Comparison of ENCODE assay signal across 33 mouse cellular contexts in the genomic region with DNA sequence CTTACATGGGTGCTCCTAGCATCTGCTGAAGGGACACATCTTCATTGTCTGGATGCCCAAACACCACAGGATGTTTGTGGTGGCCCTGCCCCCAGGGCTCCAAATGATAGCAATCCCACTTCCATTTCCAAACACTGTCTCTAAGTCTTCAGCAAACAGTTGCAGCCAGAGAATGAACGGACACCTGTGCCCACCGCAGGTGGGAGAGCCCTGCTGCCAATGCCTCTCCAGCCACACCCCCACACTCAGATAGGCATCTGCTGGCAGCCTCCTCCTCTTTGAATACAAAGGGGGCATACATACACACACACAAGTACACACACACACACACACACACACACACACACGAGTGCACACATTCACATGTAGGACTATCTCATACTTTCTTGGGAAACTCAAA. TPM values are rescaled to one million over a fixed set of nuclear protein-coding genes. Genes with fewer than 3 reads are reported as not detected.
DNase-seq lines count a peak whose midpoint lies in the region; TF ChIP-seq lines count a peak whose summit lies in the region.
"Had no signal": no experiment of that assay in that cellular context is flagged by ENCODE, and none has a peak within 500 bp of the region (broad histone marks: within the 10 kb centered on the region; RNA-seq: fewer than 3 reads in every experiment).

No protein-coding gene starts in this region.

- H3K27ac ChIP-seq in cerebellum, adult 2 months (ENCODE audit: insufficient read depth, low read length): no peak overlapping the region
- H3K27ac ChIP-seq: embryonic facial prominence, embryonic 12.5 days; forebrain, embryonic 10.5 days; gastrocnemius, adult 2 months; hindbrain, embryonic 10.5 days; hindbrain, embryonic 15.5 days; layer of hippocampus, adult 2 months; liver, embryonic 14.5 days; midbrain, embryonic 10.5 days; midbrain, embryonic 15.5 days had no signal

- no peak for TF ChIP-seq POLR2A in cerebellum, adult 2 months (IDR thresholded peaks at IDR 0.05; ENCODE audit: borderline replicate concordance, insufficient read depth, low read length)

- DNase-seq in left cerebral cortex, postnatal 4 days: peak; percentile 32
- DNase-seq in left cerebral cortex, adult 18-20 months (ENCODE audit: low spot score in 2 of 2): no peak
- peak; percentile 37 to 55 for DNase-seq in cerebellum, adult 2 months
- DNase-seq in cerebellum, postnatal 10 days: peak; percentile 50 to 68
- DNase-seq in T-cell, adult 2 months (ENCODE audit: low spot score): no peak
- DNase-seq in gastrocnemius, postnatal 14 days: no peak
- DNase-seq in lung, postnatal 4 days: no peak
- DNase-seq: adrenal gland, adult 2 months; adrenal gland, postnatal 36 days; gastrocnemius, adult 2 months; heart, postnatal 14 days; kidney, adult 18-20 months; kidney, postnatal 36 days; liver; lung, embryonic 14.5 days; lung, postnatal 14 days; right cerebral cortex, postnatal 25 days; spleen, adult 18-20 months; thymus, adult 2 months; thymus, postnatal 36 days had no signal

- no peaks in the 10 kb centered on the region for H3K27me3 ChIP-seq in cerebellum, adult 2 months (ENCODE audit: control insufficient read depth, insufficient read depth, low read length)
- H3K27me3 ChIP-seq: embryonic facial prominence, embryonic 12.5 days; hindbrain, embryonic 15.5 days; midbrain, embryonic 15.5 days had no signal

- no peak for TF ChIP-seq CTCF in cerebellum, adult 2 months (IDR thresholded peaks at IDR 0.05; ENCODE audit: borderline replicate concordance, insufficient read depth, low read depth, low read length)

- intact Hi-C loops in left cerebral cortex, postnatal 4 days (cut with DNase I): no loop called here
- intact Hi-C loops in gastrocnemius, postnatal 14 days (cut with DNase I; ENCODE audit: low total_unique reads): no loop called here

- 42% methylated on average over 3 of the region's 3 CpGs for WGBS in cerebellum, adult 2 months

- H3K4me1 ChIP-seq in cerebellum, adult 2 months (ENCODE audit: control insufficient read depth, insufficient read depth, low read length): no peaks in the 10 kb centered on the region
- H3K4me1 ChIP-seq: embryonic facial prominence, embryonic 12.5 days; forebrain, embryonic 10.5 days; hindbrain, embryonic 15.5 days; midbrain, embryonic 10.5 days; midbrain, embryonic 15.5 days had no signal

- H3K4me3 ChIP-seq in cerebellum, adult 2 months (replicated peaks; ENCODE audit: insufficient read depth, low read depth, low read length): no peak overlapping the region
- H3K4me3 ChIP-seq: embryonic facial prominence, embryonic 12.5 days; forebrain, embryonic 10.5 days; gastrocnemius, adult 2 months; hindbrain, embryonic 10.5 days; hindbrain, embryonic 15.5 days; layer of hippocampus, adult 2 months; midbrain, embryonic 10.5 days; midbrain, embryonic 15.5 days had no signal

RNA-seq across cellular contexts. Expression of gene Pkp1, which starts 25.6 kb away (rescaled TPM):
- total RNA-seq in left cerebral cortex, postnatal 4 days (2021): under 1 TPM in 1 of 2 experiments, not detected in 1; 0.18 TPM
- under 1 TPM in 1 of 2 experiments, not detected in 1; 0.09 TPM for total RNA-seq in left cerebral cortex, adult 18-20 months (2021)
- polyA plus RNA-seq in cerebellum, adult 2 months (2012; rRNA removed): 0.07 and 0.08 TPM in 2 replicates
- not detected for total RNA-seq in gastrocnemius, postnatal 14 days (2021)
- total RNA-seq: adrenal gland, adult 2 months; adrenal gland, postnatal 36 days; gastrocnemius, adult 2 months; heart, adult 8-10 months; layer of hippocampus, adult 2 months; megakaryocyte progenitor cell, adult 5-6 weeks; neutrophil, adult 5-6 weeks had no signal
- polyA plus RNA-seq: activated CD4-positive, CD25-positive, alpha-beta regulatory T cell, adult 4 months; adrenal gland, adult 2 months; CD4-positive, CD25-positive, alpha-beta regulatory T cell, adult 4 months; midbrain, embryonic 10.5 days had no signal

RNA-seq across cellular contexts. Expression of gene Tnnt2, which starts 57.2 kb away (rescaled TPM):
- total RNA-seq in left cerebral cortex, postnatal 4 days (2021): under 1 TPM; 0.62 to 0.85 TPM
- total RNA-seq in left cerebral cortex, adult 18-20 months (2021): 10 to 100 TPM; 13.0 to 13.2 TPM
- 1.4 and 2.8 TPM in 2 replicates for polyA plus RNA-seq in cerebellum, adult 2 months (2012; rRNA removed)
- total RNA-seq in gastrocnemius, postnatal 14 days (2021): 10 to 100 TPM; 22.8 to 27.9 TPM
- total RNA-seq: megakaryocyte progenitor cell, adult 5-6 weeks; neutrophil, adult 5-6 weeks had no signal

Comparison
In these comparisons a context has a peak if more than half of its experiments do, and no peak if none do; other contexts are left out.
1. DNase-seq: peak in left cerebral cortex, postnatal 4 days (single experiment), cerebellum, adult 2 months (2 of 2) and cerebellum, postnatal 10 days (2 of 2); none in left cerebral cortex, adult 18-20 months (0 of 2), T-cell, adult 2 months (single experiment), gastrocnemius, postnatal 14 days (single experiment) and lung, postnatal 4 days (0 of 2).
2. RNA of gene Tnnt2, which starts 57.2 kb away (total RNA-seq): 22.8 to 27.9 TPM in gastrocnemius, postnatal 14 days and 13.0 to 13.2 TPM in left cerebral cortex, adult 18-20 months; 0.62 to 0.85 TPM in left cerebral cortex, postnatal 4 days; every median in the first group is over 4 times any median in the second.